Mouse (Mus musculus) intestine, embryonic 16.5 days (tissue): Measurements from ENCODE around the gene Noc2l. TPM values are rescaled to one million over a fixed set of nuclear protein-coding genes. Genes with fewer than 3 reads are reported as not detected.

Experiments used
- ATAC-seq: fragments of 200-750 bp; cut with Nextera tagmentation; 2 replicates; pipeline ENCODE4 v1.8.0; 2017; ENCODE audit warnings: moderate TSS enrichment, moderate library complexity
- H3K27ac ChIP-seq: fragments of 300-500 bp; sonication (generic); 2 replicates; pipeline ENCODE4 v1.5.1; 2014; ENCODE audit warnings: mild to moderate bottlenecking, low read length
- H3K27me3 ChIP-seq: fragments of 300-500 bp; sonication (generic); replicated peaks from 2 replicates; pipeline ENCODE4 v1.6.1; 2014; ENCODE audit warnings: low read length, control low read depth, mixed read lengths; ENCODE audit not compliant: control insufficient read depth, insufficient read depth
- H3K36me3 ChIP-seq: fragments of 300-500 bp; sonication (generic); 2 replicates; pipeline ENCODE4 v1.6.1; 2014; ENCODE audit warnings: low read length, control low read depth; ENCODE audit not compliant: control insufficient read depth, insufficient read depth
- H3K4me1 ChIP-seq: fragments of 300-500 bp; sonication (generic); 2 replicates; pipeline ENCODE4 v1.6.1; 2014; ENCODE audit warnings: low read length, control low read depth, mixed read lengths; ENCODE audit not compliant: control insufficient read depth, insufficient read depth
- H3K4me2 ChIP-seq: fragments of 300-500 bp; sonication (generic); 2 replicates; pipeline ENCODE4 v1.6.1; 2014; ENCODE audit warnings: low read depth, low read length, control low read depth
- H3K4me3 ChIP-seq: fragments of 300-500 bp; sonication (generic); 2 replicates; pipeline ENCODE4 v1.5.1; 2014; ENCODE audit warnings: mild to moderate bottlenecking, low read length
- H3K9ac ChIP-seq: fragments of 300-500 bp; sonication (generic); 2 replicates; pipeline ENCODE4 v1.6.1; 2014; ENCODE audit warnings: low read depth, low read length
- H3K9me3 ChIP-seq: fragments of 300-500 bp; sonication (generic); 2 replicates; pipeline ENCODE4 v1.6.1; 2016; ENCODE audit warnings: low read length, control low read depth; ENCODE audit not compliant: control insufficient read depth
- WGBS: fragments of 180-500 bp; shearing (Covaris S2); extraction: QIAGEN DNeasy Blood & Tissue Kit; methylation state at CpG from one replicate; pipeline ENCODE4 v1.1.7; 2014; 5-methylcytosine and 5-hydroxymethylcytosine counted together
- polyA plus RNA-seq: library from polyadenylated mRNA; unstranded; fragments of >200 nt; fragmentation: Nextera tagmentation; extraction: Ambion mirVana; gene quantifications from 2 replicates; pipeline ENCODE4 v1.2.1, GENCODE M21; 2015

The Noc2l gene
- polyA plus RNA-seq, 1 experiment from 2014 or later = 69.1 TPM

DNA sequence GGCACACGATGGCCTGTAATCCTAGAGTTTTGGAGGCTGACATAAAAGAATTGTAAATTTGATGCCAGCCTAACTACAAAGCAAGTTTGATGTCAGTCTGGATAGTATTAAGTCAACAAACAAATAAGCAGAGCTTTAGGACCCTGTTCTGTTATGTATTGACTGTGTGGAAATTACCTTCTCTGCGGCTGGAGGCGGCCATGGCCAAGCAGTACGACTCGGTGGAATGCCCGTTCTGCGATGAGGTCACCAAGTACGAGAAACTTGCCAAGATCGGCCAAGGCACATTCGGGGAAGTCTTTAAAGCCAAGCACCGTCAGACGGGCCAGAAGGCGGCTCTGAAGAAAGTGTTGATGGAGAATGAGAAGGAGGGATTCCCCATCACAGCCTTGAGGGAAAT lies 22.7 kb upstream of the Noc2l start:
- no peaks in the 10 kb centered on the region for H3K27me3 ChIP-seq
- no peak for ATAC-seq
- H3K27ac ChIP-seq = no peak overlapping the region
- H3K4me3 ChIP-seq = no peak overlapping the region
- no peak overlapping the region for H3K4me2 ChIP-seq
- H3K36me3 ChIP-seq = no peaks in the 10 kb centered on the region
- H3K9me3 ChIP-seq = no peaks in the 10 kb centered on the region
- H3K9ac ChIP-seq = no peak overlapping the region
- WGBS = 91% methylated on average over 13 of the region's 13 CpGs
- no peaks in the 10 kb centered on the region for H3K4me1 ChIP-seq

DNA sequence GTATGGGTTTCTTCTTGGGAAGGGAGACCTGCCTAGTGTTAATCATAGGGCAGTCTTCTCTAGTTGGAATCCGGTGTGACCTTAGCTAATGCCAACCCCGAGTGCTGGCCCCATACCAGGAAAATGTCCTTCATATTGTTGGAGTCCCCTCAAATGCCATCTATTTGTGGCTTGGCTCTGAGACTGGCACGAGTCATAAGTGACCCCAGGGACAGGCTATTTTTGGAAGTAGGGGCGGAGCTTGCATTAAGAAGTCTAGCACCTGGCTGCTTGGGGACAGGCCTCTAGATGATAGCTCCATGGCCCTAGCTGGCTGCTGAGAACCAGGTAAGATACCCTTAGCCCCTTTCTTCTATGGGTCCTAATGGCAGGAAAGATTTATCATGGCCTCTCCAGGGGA lies 20.2 kb upstream of the Noc2l start, which contains the start of gene Perm1:
Gene Perm1 (plus strand): TSS at position 220 of the 400 bp plus-strand sequence.
- 71% methylated on average over 4 of the region's 4 CpGs for WGBS
- Histone ChIP-seq H3K9ac (no peak within 1 kb of the TSS), H3K36me3 (no peaks in the 10 kb centered on the region), H3K4me1 (no peaks in the 10 kb centered on the region), H3K27me3 (no peaks in the 10 kb centered on the region; the same call in 1 of the 2 replicates), H3K9me3 (no peaks in the 10 kb centered on the region), H3K27ac (no peak within 1 kb of the TSS), H3K4me2 (no peak within 1 kb of the TSS), H3K4me3 (no peak within 1 kb of the TSS)
- no peak for ATAC-seq

GRCm38 (mm10) chr4:156216196-156216595 lies 19.6 kb upstream of the Noc2l start:
- Histone ChIP-seq H3K4me1 (no peaks in the 10 kb centered on the region), H3K9ac (no peak overlapping the region), H3K9me3 (no peaks in the 10 kb centered on the region), H3K27me3 (no peaks in the 10 kb centered on the region; the same call in 1 of the 2 replicates), H3K27ac (no peak overlapping the region), H3K4me2 (no peak overlapping the region), H3K4me3 (no peak overlapping the region), H3K36me3 (no peaks in the 10 kb centered on the region)
- WGBS = 81% methylated on average over 2 of the region's 2 CpGs
- ATAC-seq = no peak

- no peaks in the 10 kb centered on the region for H3K4me1 ChIP-seq
- no peak overlapping the region for H3K9ac ChIP-seq
- no peaks in the 10 kb centered on the region for H3K36me3 ChIP-seq
- no peaks in the 10 kb centered on the region; the same call in 1 of the 2 replicates for H3K27me3 ChIP-seq
- H3K4me3 ChIP-seq = no peak overlapping the region
- no peaks in the 10 kb centered on the region for H3K9me3 ChIP-seq
- H3K4me2 ChIP-seq = no peak overlapping the region
- no peak for ATAC-seq
- 78% methylated on average over 16 of the region's 16 CpGs for WGBS
- no peak overlapping the region for H3K27ac ChIP-seq
Measured at GRCm38 (mm10) chr4:156217022-156217669, 18.7 kb upstream of the Noc2l start.

DNA sequence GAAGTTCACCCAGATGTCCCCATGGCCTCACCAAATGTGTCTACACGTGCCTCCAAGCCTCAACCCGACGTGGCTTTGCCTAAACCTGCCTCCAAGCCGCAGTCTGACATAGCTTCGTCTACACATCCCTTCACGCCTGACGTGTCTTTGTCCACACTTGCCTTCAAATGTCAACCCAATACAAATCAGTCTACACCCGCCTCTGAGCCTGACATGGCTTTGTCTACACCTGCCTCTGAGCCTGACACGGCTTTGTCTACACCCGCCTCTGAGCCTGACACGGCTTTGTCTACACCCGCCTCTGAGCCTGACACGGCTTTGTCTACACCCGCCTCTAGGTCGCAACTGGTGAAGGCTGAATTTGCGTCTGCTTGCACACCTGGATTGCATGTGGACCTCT lies 18.0 kb upstream of the Noc2l start:
- H3K27ac ChIP-seq = no peak overlapping the region
- H3K36me3 ChIP-seq = no peaks in the 10 kb centered on the region
- no peak for ATAC-seq
- WGBS = 79% methylated on average over 16 of the region's 16 CpGs
- no peak overlapping the region for H3K9ac ChIP-seq
- H3K4me3 ChIP-seq = no peak overlapping the region
- H3K27me3 ChIP-seq = no peaks in the 10 kb centered on the region; the same call in 1 of the 2 replicates
- no peak overlapping the region for H3K4me2 ChIP-seq
- no peaks in the 10 kb centered on the region for H3K9me3 ChIP-seq
- H3K4me1 ChIP-seq = no peaks in the 10 kb centered on the region

DNA sequence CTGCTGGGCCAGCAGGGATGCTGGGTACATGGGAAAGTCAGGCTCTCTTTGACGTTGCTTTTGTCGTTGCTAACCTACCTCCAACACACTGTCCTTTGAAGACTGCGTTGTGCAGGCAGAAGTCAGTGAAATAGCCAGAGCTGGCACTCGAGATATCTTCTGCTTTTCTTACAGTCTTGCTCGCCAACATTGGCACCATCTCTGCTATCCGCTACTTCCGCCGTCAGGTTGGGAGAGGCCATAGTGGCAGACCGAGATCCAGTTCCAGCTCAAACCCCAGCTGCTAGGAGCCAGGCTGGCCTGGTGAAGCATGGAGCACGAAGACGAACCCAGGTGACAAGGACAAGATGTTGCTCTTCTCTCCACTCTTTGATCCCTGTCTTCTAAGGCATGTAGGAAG lies 15.9 kb upstream of the Noc2l start:
- no peak for ATAC-seq
- Histone ChIP-seq H3K27me3 (no peaks in the 10 kb centered on the region; the same call in 1 of the 2 replicates), H3K4me2 (no peak overlapping the region), H3K36me3 (no peaks in the 10 kb centered on the region), H3K27ac (no peak overlapping the region), H3K9ac (no peak overlapping the region), H3K4me3 (no peak overlapping the region), H3K4me1 (no peaks in the 10 kb centered on the region), H3K9me3 (no peaks in the 10 kb centered on the region)
- 89% methylated on average over 11 of the region's 11 CpGs for WGBS

GRCm38 (mm10) chr4:156224276-156224675 lies 11.5 kb upstream of the Noc2l start:
- Histone ChIP-seq H3K4me3 (no peak overlapping the region), H3K36me3 (no peaks in the 10 kb centered on the region), H3K27me3 (no peaks in the 10 kb centered on the region), H3K4me2 (no peak overlapping the region), H3K4me1 (peaks cover 17% of the 10 kb centered on the region), H3K9me3 (no peaks in the 10 kb centered on the region), H3K27ac (no peak overlapping the region), H3K9ac (no peak overlapping the region)
- WGBS = 73% methylated on average over 2 of the region's 2 CpGs
- ATAC-seq = no peak

DNA sequence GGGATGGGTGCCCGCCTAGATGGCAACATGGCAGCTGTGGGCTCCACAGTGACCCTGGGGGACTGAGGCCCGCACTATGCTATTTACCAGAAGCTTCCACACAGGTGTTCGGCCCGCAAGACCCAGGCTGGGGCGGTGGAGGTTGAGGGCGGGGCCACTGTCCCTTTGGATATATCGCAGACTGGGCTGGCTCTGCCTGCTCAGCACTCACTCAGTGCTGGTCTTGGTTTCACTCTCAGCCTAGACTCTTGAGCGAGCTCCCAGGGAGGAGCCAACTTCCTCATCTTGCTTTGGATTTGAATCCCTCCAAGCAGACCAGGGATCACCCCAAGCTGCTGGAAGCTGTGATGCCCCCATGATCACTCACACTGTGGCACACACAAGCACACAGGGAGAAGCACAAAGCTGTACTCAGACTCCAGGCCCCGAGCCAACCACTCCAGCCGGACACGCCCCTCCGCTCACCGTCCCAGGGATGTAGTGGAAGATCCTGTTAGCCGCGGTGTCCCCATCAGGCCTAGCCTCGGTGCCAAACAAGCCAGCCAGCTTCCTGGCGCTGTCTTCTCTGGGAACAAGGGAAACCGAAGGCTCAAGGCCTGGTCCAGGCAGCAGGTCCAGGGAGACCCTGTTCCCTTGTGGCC lies 7.9 kb upstream of the Noc2l start:
- Histone ChIP-seq H3K9ac (peak overlapping the region; percentile 42), H3K4me2 (peak overlapping the region; percentile 43), H3K36me3 (peaks cover 4% of the 10 kb centered on the region), H3K4me3 (peak overlapping the region; percentile 34), H3K4me1 (peaks cover 17% of the 10 kb centered on the region), H3K9me3 (no peaks in the 10 kb centered on the region), H3K27me3 (no peaks in the 10 kb centered on the region), H3K27ac (no peak overlapping the region)
- peak; percentile 62 for ATAC-seq
- WGBS = 31% methylated on average over 18 of the region's 18 CpGs

DNA sequence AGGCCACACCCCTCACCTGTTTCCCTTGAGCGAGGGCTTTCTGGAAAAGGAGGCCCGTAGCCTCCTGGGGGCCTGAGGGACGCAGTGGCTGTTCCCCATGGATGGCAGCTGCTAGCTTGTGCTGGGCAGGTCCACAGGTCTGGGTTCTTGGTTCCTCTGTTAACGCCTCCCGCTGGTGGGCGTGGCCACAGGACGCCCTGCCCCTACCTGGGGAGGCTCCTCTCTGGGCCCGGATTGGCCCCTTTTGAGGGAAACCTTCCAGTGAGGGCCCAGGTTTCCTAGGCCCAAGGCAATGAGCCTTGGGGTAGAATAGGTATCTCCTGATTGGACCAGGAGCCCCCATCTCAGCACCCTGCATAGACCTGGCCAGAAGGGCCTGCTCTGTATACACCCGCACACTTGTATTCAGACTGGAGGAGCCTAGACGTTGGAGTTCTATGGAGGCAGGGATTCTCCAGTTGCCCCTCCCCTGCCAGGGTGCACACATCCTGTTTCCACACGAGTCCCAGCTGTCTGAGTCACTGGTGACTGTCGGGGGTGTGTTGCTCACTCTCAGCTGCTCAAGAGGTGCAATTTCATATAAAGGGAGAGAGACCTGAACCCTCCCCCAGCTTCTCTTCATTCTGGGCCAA lies 7.3 kb upstream of the Noc2l start:
- peak; percentile 86 for ATAC-seq
- peak overlapping the region; percentile 42 for H3K9ac ChIP-seq
- peaks cover 4% of the 10 kb centered on the region for H3K36me3 ChIP-seq
- no peaks in the 10 kb centered on the region for H3K9me3 ChIP-seq
- no peaks in the 10 kb centered on the region for H3K27me3 ChIP-seq
- H3K27ac ChIP-seq = no peak overlapping the region
- peak overlapping the region; percentile 43 for H3K4me2 ChIP-seq
- peak overlapping the region; percentile 34 for H3K4me3 ChIP-seq
- 23% methylated on average over 12 of the region's 12 CpGs for WGBS
- peaks cover 18% of the 10 kb centered on the region for H3K4me1 ChIP-seq
